Mouse (Mus musculus) layer of hippocampus, postnatal 25 days (tissue): ENCODE results near the gene Zfp771. TPM values are rescaled to one million over a fixed set of nuclear protein-coding genes. Genes with fewer than 3 reads are reported as not detected.

Experiments
- DNase-seq, 2 experiments: peaks; one replicate each; pipeline ENCODE4 v3.0.0; 2022; ENCODE audit warnings: mixed read lengths in 2 of 2, low spot score in 1 of 2; ENCODE audit errors: extremely low spot score in 1 of 2
- total RNA-seq, 2 experiments: library from RNA; stranded (reverse); gene quantifications; 2 replicates each; pipeline ENCODE4 v1.2.3; 2021

Gene Zfp771
- 10 to 100 TPM; 67.4 to 73.4 TPM for total RNA-seq

- DNase-seq = peak; percentile 81 to 89
Measured at GRCm38 (mm10) chr7:127243870-127244657, at the start of gene Zfp771. Zfp771 (plus strand) TSS chr7:127244274.

GRCm38 (mm10) chr7:127194633-127195029, 49.4 kb upstream of the Zfp771 start:
- no peak for DNase-seq

- peak; percentile 82 to 89 for DNase-seq
Measured at GRCm38 (mm10) chr7:127195544-127196295, 48.4 kb upstream of the Zfp771 start, which contains the start of gene Cd2bp2. Cd2bp2 (minus strand) TSS chr7:127196050.

- DNase-seq = no peak
Measured at GRCm38 (mm10) chr7:127196484-127196883, 47.6 kb upstream of the Zfp771 start.

GRCm38 (mm10) chr7:127206606-127207005, 37.5 kb upstream of the Zfp771 start:
- DNase-seq = no peak

GRCm38 (mm10) chr7:127207374-127208294, 36.4 kb upstream of the Zfp771 start:
- DNase-seq = no peak

- DNase-seq = no peak
Measured at GRCm38 (mm10) chr7:127208295-127208552, 35.9 kb upstream of the Zfp771 start, which contains the start of gene Tbc1d10b. Tbc1d10b (minus strand) TSS chr7:127208468.

GRCm38 (mm10) chr7:127208553-127209438, 35.3 kb upstream of the Zfp771 start, which contains the start of gene Mylpf:
Mylpf (plus strand) TSS chr7:127208890.
- peak; percentile 82 to 84 for DNase-seq

- no peak for DNase-seq
Measured at GRCm38 (mm10) chr7:127209851-127210250, 34.2 kb upstream of the Zfp771 start.

GRCm38 (mm10) chr7:127210266-127210665, 33.8 kb upstream of the Zfp771 start:
- DNase-seq = no peak

GRCm38 (mm10) chr7:127211014-127211745, 32.9 kb upstream of the Zfp771 start:
- no peak for DNase-seq

- no peak for DNase-seq
Measured at GRCm38 (mm10) chr7:127212432-127213250, 31.4 kb upstream of the Zfp771 start.

- DNase-seq = no peak
Measured at GRCm38 (mm10) chr7:127213485-127213884, 30.6 kb upstream of the Zfp771 start.

- DNase-seq = no peak
Measured at GRCm38 (mm10) chr7:127213930-127214329, 30.1 kb upstream of the Zfp771 start.

GRCm38 (mm10) chr7:127214521-127214920, 29.6 kb upstream of the Zfp771 start:
- no peak for DNase-seq

- DNase-seq = peak in 1 of 2 experiments; percentile 45
Measured at GRCm38 (mm10) chr7:127214981-127215871, 28.8 kb upstream of the Zfp771 start.

- no peak for DNase-seq
Measured at GRCm38 (mm10) chr7:127216307-127216706, 27.8 kb upstream of the Zfp771 start.
